Mouse (Mus musculus) adrenal gland, adult 8-10 months (tissue): Measurements from ENCODE around the gene Tvp23b. TPM values are rescaled to one million over a fixed set of nuclear protein-coding genes. Genes with fewer than 3 reads are reported as not detected.
A peak's percentile ranks its signal among the peaks of the same experiment; 100 is the strongest.

ENCODE experiments used
- DNase-seq: peaks from one replicate; pipeline ENCODE4 v3.0.0; 2022
- total RNA-seq, 4 experiments: library from RNA; stranded (reverse); gene quantifications; 2 replicates each; pipeline ENCODE4 v1.2.4; 2022

Tvp23b gene
- 10 to 100 TPM; 55.3 to 69.3 (median 59.9) TPM for total RNA-seq

- DNase-seq: peak; percentile 97
Observed at GRCm38 (mm10) chr11:62879220-62880048, at the start of gene Tvp23b. Tvp23b (plus strand) TSS chr11:62879455.

- no peak for DNase-seq
Observed at GRCm38 (mm10) chr11:62830387-62830786, 48.9 kb upstream of the Tvp23b start.

GRCm38 (mm10) chr11:62831906-62832305, 47.3 kb upstream of the Tvp23b start:
- DNase-seq: no peak

- DNase-seq: no peak
Observed at GRCm38 (mm10) chr11:62844562-62844961, 34.7 kb upstream of the Tvp23b start.

GRCm38 (mm10) chr11:62845730-62846129, 33.5 kb upstream of the Tvp23b start:
- no peak for DNase-seq

GRCm38 (mm10) chr11:62846961-62847654, 32.1 kb upstream of the Tvp23b start, which contains the start of gene Fbxw10:
Fbxw10 (plus strand) TSS chr11:62847069.
- DNase-seq: no peak

GRCm38 (mm10) chr11:62847655-62848191, 31.5 kb upstream of the Tvp23b start:
- DNase-seq: no peak

GRCm38 (mm10) chr11:62848301-62848700, 31.0 kb upstream of the Tvp23b start:
- DNase-seq: no peak

- DNase-seq: no peak
Observed at GRCm38 (mm10) chr11:62851199-62851598, 28.1 kb upstream of the Tvp23b start.

GRCm38 (mm10) chr11:62853334-62853733, 25.9 kb upstream of the Tvp23b start:
- no peak for DNase-seq

GRCm38 (mm10) chr11:62865562-62865961, 13.7 kb upstream of the Tvp23b start:
- DNase-seq: no peak

- DNase-seq: no peak
Observed at GRCm38 (mm10) chr11:62866685-62867084, 12.6 kb upstream of the Tvp23b start.

GRCm38 (mm10) chr11:62869201-62869600, 10.1 kb upstream of the Tvp23b start:
- DNase-seq: no peak

- no peak for DNase-seq
Observed at GRCm38 (mm10) chr11:62869715-62870371, 9.4 kb upstream of the Tvp23b start.

- no peak for DNase-seq
Observed at GRCm38 (mm10) chr11:62873479-62873878, 5.8 kb upstream of the Tvp23b start.

GRCm38 (mm10) chr11:62875696-62876095, 3.6 kb upstream of the Tvp23b start:
- DNase-seq: no peak

- no peak for DNase-seq
Observed at GRCm38 (mm10) chr11:62876445-62876844, 2.8 kb upstream of the Tvp23b start.

GRCm38 (mm10) chr11:62877391-62877790, 1.9 kb upstream of the Tvp23b start:
- no peak for DNase-seq

GRCm38 (mm10) chr11:62878728-62879127, 527 bp upstream of the Tvp23b start:
- no peak for DNase-seq

GRCm38 (mm10) chr11:62883407-62883806, 4.2 kb downstream of the Tvp23b start:
- DNase-seq: no peak

GRCm38 (mm10) chr11:62885323-62885722, 6.1 kb downstream of the Tvp23b start:
- DNase-seq: no peak

- no peak for DNase-seq
Observed at GRCm38 (mm10) chr11:62890796-62891195, 11.5 kb downstream of the Tvp23b start.

- DNase-seq: no peak
Observed at GRCm38 (mm10) chr11:62891763-62892162, 12.5 kb downstream of the Tvp23b start.
